Mouse (Mus musculus) bone marrow, adult 2 months (tissue): ENCODE results near the gene Cldn19. TPM values are rescaled to one million over a fixed set of nuclear protein-coding genes. Genes with fewer than 3 reads are reported as not detected.

ENCODE experiments used
- H3K27ac ChIP-seq: fragments of 200-500 bp; 2 replicates; pipeline ENCODE4 v1.5.1; 2012; ENCODE audit warnings: low read depth, mild to moderate bottlenecking, control low read depth, inconsistent platforms, low read length; ENCODE audit not compliant: control insufficient read depth, poor library complexity, insufficient read depth
- H3K4me1 ChIP-seq: fragments of 200-500 bp; 2 replicates; pipeline ENCODE4 v1.6.1; 2011; ENCODE audit warnings: low read length; ENCODE audit not compliant: control insufficient read depth, insufficient read depth
- H3K4me3 ChIP-seq: fragments of 200-500 bp; replicated peaks from 2 replicates; pipeline ENCODE3; 2011; ENCODE audit warnings: mild to moderate bottlenecking, low read depth, low read length, control low read depth; ENCODE audit not compliant: control insufficient read depth
- CTCF ChIP-seq: fragments of 200-500 bp; IDR thresholded peaks from 2 replicates; pipeline ENCODE4 v1.5.1; 2011; ENCODE audit warnings: low read length, control low read depth; ENCODE audit not compliant: control insufficient read depth, insufficient read depth
- POLR2A ChIP-seq: fragments of 200-500 bp; IDR thresholded peaks from 2 replicates; pipeline ENCODE4 v1.6.1; 2011; ENCODE audit warnings: low read depth, mild to moderate bottlenecking, control low read depth, low read length, borderline replicate concordance; ENCODE audit not compliant: control insufficient read depth
- WGBS: fragments of 180-500 bp; shearing (Covaris S2); methylation state at CpG from one replicate; pipeline ENCODE4 v1.1.7; 2018; 5-methylcytosine and 5-hydroxymethylcytosine counted together
- polyA plus RNA-seq: library from polyadenylated mRNA; stranded (reverse); fragments of >200 nt; gene quantifications from 2 replicates; pipeline ENCODE4 v1.2.4, GENCODE M21; 2011; ENCODE audit warnings: low replicate concordance; ENCODE audit not compliant: missing spikeins, insufficient read depth, insufficient read length

The Cldn19 gene
- polyA plus RNA-seq, 1 experiment: 1.2 TPM

DNA sequence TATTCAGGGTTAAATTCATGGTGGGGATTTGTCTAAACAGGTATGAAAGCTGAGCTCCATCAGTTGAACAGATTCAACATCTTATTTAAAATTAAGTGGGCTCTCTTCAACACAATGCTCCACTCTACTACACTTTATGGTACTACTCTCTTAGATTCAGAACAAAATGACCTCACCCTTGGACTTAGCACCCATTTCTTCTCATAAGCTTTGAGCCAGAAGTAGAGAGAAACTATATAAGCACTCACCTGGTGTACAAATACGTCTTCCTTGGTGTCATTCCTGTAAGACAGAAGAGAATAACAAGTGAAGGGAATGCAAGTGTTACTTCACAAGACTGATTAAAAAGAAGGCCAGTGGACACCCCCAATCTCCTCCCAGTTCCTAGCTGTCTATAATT, 29.6 kb downstream of the Cldn19 start:
- no peak overlapping the region for H3K27ac ChIP-seq
- 83% methylated on average over 1 of the region's 1 CpGs for WGBS
- H3K4me3 ChIP-seq: no peak overlapping the region
- H3K4me1 ChIP-seq: no peaks in the 10 kb centered on the region; the same call in 1 of the 2 replicates
- TF ChIP-seq POLR2A (no peak), CTCF (no peak)

- no peaks in the 10 kb centered on the region; the same call in 1 of the 2 replicates for H3K4me1 ChIP-seq
- 30% methylated on average over 2 of the region's 2 CpGs for WGBS
Observed at GRCm38 (mm10) chr4:119285336-119285735, 30.1 kb downstream of the Cldn19 start.

DNA sequence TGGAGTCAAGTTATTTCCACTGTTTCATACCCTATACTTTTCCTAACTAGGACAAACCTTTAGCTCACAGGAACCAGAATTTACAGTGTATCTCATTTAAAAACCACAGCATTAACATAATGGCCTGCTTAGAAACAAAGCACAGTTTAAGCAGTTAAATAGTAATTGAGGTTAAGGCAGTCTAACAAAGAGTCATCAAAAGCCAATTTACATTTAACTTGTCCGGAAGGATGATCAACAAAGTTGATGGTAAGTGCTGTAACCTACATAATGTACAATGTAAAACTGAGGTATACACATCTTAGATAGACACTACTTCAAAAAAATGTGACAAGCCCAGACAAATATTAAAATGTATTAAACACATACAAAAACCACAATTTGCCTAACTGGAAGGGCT, 36.7 kb downstream of the Cldn19 start:
- TF ChIP-seq POLR2A (no peak), CTCF (no peak)
- 76% methylated on average over 1 of the region's 1 CpGs for WGBS
- Histone ChIP-seq H3K4me1 (no peaks in the 10 kb centered on the region; the same call in 1 of the 2 replicates), H3K4me3 (no peak overlapping the region), H3K27ac (no peak overlapping the region)

More at GRCm38 (mm10) chr4:119285336-119285735, 30.1 kb downstream of the Cldn19 start:
- H3K4me3 ChIP-seq: no peak overlapping the region
- no peak overlapping the region for H3K27ac ChIP-seq
- TF ChIP-seq POLR2A (no peak), CTCF (no peak)

GRCm38 (mm10) chr4:119292771-119293573, 37.8 kb downstream of the Cldn19 start:
- no peaks in the 10 kb centered on the region; the same call in 1 of the 2 replicates for H3K4me1 ChIP-seq
- WGBS: under 1% methylated on average over 24 of the region's 24 CpGs
- H3K4me3 ChIP-seq: peak overlapping the region; percentile 81
- TF ChIP-seq POLR2A (no peak), CTCF (no peak)
- peak overlapping the region; percentile 13; the same call in 1 of the 2 replicates for H3K27ac ChIP-seq

- peak overlapping the region; percentile 81 for H3K4me3 ChIP-seq
- no peaks in the 10 kb centered on the region; the same call in 1 of the 2 replicates for H3K4me1 ChIP-seq
- WGBS: under 1% methylated on average over 77 of the region's 80 CpGs
- TF ChIP-seq CTCF: no peak
- no peak for TF ChIP-seq POLR2A
- peak overlapping the region; percentile 53 for H3K27ac ChIP-seq
Observed at GRCm38 (mm10) chr4:119293574-119294258, 38.5 kb downstream of the Cldn19 start.

DNA sequence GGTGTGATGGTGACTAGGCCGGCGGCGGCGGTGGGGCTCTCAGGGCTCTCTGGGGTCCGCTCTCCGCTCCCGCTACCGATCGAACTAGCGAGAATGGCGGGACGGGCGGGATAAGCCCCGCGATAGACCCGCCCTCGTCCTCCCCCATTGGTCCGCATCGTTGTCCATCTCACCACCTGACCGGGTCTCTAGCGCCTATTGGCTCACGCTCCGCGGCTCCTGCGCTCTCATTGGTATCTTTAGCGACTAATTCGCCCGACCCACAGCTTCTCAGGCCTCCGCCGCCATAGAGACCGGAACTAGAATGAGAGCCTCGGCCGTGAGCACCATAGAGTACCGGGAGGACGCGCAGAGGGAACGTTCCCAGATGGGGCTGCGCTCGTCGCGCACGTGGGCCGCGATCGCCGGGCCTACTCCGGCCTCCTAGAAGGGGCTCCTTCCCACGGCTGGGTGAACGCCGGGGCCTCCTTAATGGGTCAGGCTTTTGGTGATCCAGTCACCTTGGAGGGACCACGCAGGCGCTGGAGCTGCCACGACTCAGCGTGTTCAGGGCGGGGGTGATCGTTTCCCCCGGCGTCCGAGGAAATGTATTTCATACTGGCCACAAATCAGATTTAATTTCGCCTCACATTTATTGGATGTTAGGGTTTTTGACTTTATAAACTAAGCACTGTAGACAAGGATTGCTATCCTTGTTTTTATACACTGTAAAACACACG, 39.4 kb downstream of the Cldn19 start, which contains the start of gene Ybx1:
TSS of gene Ybx1 (minus strand) at position 190 of the 719 bp plus-strand sequence.
- TF ChIP-seq POLR2A (peak; percentile 94), CTCF (no peak)
- Histone ChIP-seq H3K27ac (peak within 1 kb of the TSS; percentile 88), H3K4me3 (peak within 1 kb of the TSS; percentile 85), H3K4me1 (no peaks in the 10 kb centered on the region; the same call in 1 of the 2 replicates)
- WGBS: under 1% methylated on average over 61 of the region's 61 CpGs

- Histone ChIP-seq H3K4me3 (peak overlapping the region; percentile 43), H3K4me1 (no peaks in the 10 kb centered on the region; the same call in 1 of the 2 replicates), H3K27ac (no peak overlapping the region)
- WGBS: 9% methylated on average over 6 of the region's 6 CpGs
- TF ChIP-seq CTCF: no peak
- no peak for TF ChIP-seq POLR2A
Observed at GRCm38 (mm10) chr4:119295134-119295453, 39.9 kb downstream of the Cldn19 start.
